Mouse (Mus musculus): Measurements from ENCODE around the gene Hes1.
"Not testable (repeated sequence)": the region's sequence is repeated elsewhere in the genome, so short reads cannot be mapped to it uniquely, and the experiment has no call there.

Hes1 gene

DNA sequence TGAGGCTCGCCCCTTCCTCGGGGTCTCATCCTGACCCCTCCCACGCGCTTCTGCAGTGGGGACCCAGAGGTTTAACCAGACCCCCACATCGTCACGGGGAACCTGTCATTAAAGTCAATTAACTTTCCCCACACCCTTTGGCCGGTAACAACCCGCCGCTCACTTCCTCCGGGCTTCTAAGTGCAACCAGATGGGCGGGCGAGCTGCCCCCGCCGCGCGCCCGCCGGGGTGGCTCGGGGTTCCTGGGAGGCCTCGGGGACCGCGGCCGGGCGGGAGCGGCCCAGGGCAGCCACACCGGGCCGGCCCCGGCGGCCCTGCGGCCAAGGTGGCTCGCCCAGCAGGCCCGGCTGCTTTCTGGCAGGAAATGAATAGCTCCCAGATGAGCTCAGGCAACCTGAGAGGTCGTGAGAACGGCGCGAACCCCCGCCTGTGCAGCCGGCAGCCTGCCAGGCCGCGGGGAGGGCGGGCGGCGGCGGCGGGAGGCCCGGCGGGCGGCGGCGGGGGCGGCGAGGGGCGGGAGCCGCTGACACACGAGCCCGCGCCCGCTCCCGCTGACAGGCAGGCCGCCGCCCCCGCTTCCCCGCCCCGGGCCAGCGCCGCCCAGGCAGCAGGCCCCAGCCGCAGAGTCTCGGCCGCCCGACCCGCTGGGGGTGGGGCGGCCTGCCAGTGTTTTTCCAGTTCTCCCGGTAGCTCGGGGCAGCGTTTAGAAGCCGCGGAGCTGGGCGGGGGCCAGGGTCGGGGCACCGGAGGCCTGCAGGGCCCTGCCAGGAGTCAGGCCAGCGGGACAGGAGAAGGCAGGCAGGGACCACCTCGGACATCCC is 6.0 kb downstream of the Hes1 start:
- peak; percentile 68 for DNase-seq (ENCODE audit: low read depth, low spot score)

DNA sequence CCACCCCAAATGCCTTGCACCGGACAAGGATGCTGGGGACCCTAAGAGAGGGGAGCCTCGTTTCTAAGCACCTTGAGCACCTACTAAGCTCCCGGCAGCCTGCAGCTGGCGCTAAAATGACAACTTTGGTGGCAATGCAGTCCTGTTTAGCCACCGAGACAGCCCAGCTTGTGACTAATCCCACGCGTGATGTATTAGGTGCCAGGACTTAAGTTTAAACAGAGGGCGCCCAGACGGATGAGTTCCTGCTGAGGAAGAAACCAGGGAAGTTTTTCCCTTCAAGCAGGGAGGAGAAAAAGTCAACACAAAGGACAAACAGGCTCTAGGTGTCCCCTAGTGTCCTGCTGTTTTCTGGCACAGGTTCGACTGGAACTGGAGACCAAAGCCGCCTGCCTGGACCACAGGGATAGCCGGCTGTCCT is 6.6 kb downstream of the Hes1 start:
- DNase-seq (ENCODE audit: low read depth, low spot score) = peak; percentile 36

DNA sequence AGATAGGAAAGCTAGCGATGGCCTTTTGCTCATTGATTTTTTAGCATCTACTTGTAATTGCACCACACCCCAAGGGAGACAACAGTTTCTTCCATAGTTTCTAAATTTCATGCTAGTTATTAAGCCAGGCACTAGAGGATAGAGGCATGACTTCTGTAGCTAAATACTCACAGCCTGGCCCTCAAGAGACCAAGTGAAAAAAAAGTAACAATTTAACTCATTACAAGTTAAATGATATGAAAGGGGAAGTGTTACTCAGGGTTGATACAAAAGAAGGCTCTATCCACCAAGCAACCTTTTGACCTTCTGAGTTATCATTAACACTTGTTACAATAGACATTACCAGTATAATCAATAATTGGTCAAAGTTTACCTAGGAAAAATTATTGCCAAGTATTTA is 9.1 kb downstream of the Hes1 start:
- no peak for DNase-seq (ENCODE audit: low read depth, low spot score)

DNA sequence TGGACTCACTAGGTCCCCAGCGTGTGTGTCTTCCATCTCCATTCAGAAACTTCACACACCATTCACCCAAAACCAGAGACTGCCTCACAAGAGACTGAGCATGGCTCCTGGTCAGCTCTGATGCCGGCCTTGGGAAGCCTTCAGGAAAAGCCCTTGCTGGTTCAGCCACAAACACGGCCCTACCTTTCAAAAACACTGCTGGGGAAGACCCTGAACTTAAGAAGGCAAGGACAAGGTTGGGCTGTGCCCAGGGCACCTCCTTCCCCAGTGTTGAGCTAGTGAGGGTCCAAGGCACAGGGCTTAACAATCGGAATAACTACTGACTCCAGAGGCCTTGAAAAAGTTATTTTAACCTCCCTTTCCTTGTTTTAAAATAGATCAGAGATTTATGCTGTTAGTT is 17.3 kb downstream of the Hes1 start:
- no peak for DNase-seq (ENCODE audit: low read depth, low spot score)

DNA sequence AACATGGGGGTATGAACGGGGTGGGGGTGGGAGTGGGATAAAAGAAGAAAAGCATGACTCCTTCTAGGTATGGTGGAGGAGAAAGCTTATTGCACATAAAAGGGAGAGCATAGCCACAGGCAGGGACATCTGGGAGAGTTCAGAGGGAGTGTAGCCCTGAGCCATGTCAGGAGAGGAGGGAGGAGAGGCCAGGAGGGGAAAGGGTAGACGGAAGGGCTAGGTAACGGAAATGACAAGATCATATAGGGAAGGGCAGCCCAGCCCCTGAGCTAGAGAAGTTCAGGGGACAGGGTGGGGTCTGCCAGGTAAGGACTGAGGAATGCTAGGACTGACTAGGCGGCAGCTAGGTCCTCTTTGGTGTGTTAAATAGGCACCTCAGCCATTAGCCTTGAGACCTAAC is 17.8 kb downstream of the Hes1 start:
- no peak for DNase-seq (ENCODE audit: low read depth, low spot score)

DNA sequence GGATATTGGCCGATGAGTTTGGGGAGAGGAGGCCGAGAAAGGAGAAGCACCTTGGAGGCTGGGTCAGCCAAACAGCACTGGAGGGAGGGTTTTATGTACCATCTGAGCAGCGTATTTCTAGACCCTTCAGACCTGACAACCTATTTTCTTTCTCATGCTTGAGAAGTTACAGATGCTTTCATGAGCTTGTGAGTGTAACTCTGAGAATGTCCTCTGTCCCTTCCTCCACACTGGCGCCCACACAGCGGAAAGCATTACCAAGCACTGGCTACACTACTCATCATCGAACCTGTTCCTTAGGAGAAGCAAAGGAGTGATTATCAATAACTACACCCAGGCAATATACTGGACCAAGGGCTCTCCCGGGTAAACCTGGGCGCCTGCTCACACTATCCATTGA is 18.8 kb downstream of the Hes1 start:
- DNase-seq (ENCODE audit: low read depth, low spot score) = no peak

DNA sequence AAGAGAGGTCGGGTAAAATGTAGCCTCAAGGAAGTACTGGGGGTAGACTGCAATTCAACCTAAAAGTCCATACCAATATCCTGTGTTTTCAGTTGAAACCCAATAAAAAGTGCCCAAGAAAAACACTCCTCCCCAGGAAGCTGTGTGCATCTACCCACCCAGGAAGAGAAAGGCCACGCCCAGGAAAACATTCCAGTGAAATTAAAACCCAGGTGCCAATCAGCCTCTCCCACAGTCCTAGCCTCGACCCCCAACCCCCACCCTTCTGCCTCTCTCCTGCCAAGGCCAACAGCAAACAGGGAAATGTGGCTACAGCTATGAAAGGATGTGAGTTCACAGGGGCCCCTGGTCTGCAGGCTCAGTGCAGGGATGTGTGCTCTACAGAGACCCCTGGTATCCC is 19.4 kb downstream of the Hes1 start:
- no peak for DNase-seq (ENCODE audit: low read depth, low spot score)

DNA sequence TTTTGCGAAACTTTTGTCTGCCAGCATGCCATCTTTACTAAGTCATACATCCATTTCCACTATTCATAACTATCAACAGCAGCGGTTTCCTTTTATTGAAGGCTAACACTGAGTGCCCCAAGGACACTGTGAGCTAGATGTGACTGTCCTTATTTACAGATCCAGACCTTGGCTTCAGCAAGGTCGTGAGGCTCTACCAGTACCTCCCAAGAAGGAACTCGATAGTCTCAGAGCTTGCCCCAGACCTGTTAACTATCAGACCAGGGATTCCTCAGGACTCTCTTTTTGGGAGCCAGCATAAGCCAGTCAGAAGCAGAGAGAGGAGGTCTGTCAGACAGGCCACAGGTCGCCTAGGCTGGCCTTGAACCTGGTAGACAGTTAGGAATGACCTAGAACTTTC is 24.5 kb downstream of the Hes1 start:
- no peak for DNase-seq (ENCODE audit: low read depth, low spot score)

DNA sequence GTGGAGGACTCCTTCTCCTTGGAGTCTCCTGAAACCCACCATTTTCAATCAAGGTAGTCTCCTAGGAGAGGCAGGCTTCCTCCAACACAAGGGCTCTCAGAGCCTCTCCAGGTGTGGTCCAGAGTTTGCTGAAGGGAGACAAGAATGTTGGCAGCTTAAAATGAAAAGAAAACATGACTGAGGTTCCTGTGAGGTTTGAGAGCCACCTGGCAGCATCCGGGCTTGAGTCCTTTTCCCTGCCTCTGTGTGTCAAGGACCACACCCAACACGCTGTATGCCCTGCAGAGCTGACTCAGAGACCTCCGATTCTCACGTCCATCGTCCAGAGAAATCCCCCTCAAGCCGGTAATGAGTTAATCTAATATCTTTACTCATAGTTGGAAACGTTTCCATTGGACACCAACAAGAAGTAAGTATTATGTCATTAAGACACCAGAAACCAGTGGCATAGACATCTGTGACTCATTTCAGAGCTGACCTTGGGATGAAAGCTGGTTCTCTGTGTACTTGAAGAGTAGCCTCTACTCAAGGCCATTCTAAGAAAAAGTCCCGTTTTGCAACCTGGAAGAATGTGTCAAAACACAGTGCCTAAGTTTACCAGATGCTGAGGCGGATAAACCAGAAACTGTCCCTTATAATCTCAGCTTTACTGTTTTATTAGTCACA is 26.1 kb downstream of the Hes1 start:
- DNase-seq (ENCODE audit: low read depth, low spot score) = no peak

DNA sequence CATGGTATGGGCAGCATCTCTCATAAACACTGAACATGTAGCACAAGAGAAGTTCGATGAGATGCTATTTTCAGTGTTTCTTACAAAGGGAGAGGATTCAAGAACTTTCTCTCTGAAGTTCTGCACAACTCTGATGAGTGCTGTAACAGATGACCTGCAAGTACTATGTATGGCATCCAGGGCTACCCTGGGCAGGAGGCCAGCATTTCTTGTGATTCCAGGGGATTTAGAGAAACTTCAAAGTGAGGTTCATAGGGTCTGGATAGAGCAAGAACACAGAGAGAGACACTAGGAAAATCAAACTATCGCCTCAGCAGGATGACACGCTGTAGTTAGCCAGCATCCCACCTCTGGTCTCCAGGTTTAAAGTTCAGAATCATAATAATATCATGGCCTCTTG is 31.9 kb downstream of the Hes1 start:
- no peak for DNase-seq (ENCODE audit: low read depth, low spot score)

DNA sequence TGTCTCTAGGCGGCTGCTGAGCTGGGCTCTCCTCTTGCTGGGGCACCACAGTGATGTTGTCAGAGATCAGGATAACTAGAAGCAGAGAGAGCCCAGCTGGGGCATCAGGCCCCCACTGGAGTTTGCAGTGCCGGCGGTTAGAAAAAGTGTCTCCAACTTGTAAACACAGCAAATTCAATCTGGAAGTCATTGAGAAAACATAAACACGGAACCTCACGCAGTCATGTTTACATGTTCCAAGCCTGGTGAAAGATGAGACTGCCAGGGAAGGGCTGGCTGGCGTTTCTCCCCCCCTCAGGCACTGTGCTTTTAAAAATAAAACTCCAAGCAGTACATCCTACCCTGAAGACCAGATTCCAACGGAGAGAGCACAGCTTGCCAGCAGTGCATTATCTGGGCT is 32.3 kb downstream of the Hes1 start:
- DNase-seq (ENCODE audit: low read depth, low spot score) = no peak

DNA sequence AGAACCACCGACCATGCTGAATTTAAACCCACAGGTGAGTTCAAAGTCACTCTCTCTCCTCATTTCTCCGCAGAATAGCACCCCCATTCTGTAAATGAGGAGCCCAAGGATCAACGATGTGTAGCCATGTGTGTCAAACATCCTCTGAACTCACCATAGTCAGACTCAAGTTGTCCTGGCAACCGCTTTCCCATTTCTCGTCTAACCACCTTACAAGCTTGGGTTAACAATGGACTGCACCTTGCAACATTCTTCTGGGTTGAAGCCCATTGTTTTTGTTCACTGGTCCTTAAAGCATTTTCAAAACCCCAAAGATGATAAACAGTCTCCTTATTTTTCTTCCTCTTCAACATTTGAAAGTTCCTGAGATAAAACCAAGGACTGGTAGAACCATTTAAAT is 34.9 kb downstream of the Hes1 start:
- no peak for DNase-seq (ENCODE audit: low read depth, low spot score)

DNA sequence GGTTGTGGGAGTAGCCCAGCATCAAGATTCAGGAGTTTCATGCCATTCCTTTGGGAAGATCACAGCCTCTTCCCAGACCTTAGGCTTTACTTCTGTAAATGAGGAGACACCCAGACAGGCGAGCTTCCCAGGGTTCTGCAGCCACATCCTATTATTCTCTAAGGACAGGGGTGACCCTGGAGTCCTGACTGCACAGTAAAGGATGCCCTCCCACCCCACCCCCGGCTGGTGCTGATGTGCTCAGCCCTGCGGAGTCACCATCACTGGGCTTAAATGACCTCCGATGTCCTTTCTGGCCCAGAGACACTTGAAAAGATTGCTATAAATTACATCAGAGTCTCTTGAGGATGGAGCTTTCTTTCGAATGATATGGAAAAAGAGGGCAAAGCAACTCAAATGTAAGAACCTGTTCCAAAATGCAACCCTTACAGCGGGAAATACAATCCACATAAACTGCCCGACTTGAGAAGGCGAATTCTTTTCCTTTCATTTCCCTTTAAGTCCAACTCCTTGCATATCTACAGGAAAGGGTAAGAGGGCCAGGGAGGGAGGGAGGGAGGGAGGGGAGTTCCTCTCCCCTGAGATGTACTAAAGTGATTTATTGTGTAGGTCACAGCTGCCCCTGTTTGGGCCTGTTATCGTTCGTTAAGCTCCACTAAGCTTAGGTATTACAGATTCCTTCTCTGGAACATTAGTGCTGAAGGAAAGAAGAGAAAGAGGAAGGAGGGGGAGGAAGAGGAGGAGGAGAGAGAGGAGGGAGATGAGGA is 38.1 kb downstream of the Hes1 start:
- no peak for DNase-seq (ENCODE audit: low read depth, low spot score)

DNA sequence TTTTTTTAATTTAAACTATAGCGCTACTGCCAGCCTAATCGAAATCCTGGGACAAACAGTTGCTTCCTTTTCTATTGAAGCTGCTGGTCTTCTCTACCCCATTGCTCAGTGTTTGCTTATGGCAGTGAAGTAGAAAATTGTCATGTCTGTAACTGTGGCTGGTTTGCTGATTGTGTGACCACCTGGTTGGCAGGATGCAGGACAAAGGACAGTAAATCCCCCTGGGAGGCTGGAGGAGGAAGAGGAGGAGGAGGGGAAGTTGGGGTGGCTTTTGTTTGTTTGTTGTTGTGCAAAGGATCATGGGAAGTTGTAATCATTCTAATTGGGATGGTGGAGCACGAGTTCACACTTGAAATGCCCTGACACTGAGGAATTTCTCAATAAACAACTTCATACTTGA is 38.8 kb downstream of the Hes1 start:
- no peak for DNase-seq (ENCODE audit: low read depth, low spot score)

DNA sequence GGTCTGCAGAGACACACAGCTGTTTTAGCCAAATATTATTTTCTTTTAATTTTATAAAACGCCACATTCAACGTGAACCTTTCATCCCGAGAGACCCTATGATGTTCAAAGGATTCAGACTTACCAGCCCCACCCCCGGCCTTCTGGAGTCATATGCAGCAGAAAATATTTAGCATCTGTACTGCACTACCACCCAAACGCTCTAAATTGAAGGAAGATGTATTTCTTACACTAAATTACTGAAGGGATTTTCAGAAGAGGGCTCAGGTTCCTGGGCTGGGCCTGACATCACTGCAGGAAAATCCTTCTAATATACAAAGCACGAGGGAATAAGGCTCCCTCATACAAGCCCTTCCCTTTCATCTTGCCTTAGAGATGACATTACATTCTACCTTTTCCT is 39.3 kb downstream of the Hes1 start:
- DNase-seq (ENCODE audit: low read depth, low spot score) = no peak

DNA sequence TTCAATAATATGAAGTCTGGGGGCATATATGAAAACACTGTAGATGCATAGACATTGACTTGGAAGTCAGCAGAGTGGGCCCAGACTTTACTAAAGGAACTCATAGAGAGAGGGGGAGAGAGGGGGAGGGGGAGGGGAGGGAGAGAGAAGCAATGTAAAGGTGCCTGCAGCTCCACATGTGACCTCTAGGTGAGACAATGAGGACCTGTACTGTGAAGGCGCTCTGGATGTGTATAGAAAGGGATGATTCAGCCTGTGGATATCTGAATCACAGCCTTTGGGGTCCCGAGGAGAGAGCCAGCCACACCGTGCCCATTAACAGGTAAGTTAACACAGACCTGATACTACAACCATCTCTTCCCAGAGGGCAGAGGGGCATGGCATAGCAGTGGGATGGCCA is 40.2 kb downstream of the Hes1 start:
- no peak for DNase-seq (ENCODE audit: low read depth, low spot score)

DNA sequence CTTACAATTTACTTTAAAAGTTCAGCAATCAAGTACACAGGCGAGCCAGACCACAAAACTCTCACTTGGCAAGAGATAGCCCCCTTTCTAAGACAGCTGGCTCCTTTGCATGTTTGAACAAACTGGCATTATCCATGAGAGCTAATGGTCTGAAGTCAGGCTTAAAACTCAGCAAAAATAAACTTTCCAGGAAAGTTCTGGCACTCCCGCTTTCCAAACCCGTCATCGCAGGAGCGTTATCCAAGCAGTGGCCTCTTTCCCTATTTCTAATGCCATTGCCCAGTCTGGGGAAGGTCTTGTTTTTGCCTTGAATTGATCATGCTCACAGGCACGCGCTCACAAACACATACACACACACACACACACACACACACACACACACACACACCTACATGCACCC is 41.3 kb downstream of the Hes1 start:
- DNase-seq (ENCODE audit: low read depth, low spot score) = no peak

DNA sequence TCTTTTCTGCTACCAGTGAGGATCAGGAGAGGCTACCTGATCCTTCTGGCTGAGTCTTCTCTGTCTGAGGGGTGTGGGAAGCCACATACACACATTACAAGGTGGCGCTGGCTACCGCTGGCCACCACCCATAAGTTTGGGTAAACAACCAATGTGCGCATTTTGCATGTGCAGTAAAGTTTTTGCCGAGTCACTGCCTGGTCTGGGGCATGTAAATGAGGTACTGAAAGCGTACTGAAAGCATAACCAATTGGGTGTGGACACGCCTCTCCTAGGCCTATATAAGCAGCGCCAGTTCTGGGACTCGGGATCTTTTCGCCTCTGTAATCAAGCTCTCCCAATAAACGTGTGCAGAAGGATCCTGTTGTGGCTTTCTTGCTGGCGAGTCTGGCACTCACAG is 44.0 kb downstream of the Hes1 start:
- DNase-seq (ENCODE audit: low read depth, low spot score) = not testable (repeated sequence)

DNA sequence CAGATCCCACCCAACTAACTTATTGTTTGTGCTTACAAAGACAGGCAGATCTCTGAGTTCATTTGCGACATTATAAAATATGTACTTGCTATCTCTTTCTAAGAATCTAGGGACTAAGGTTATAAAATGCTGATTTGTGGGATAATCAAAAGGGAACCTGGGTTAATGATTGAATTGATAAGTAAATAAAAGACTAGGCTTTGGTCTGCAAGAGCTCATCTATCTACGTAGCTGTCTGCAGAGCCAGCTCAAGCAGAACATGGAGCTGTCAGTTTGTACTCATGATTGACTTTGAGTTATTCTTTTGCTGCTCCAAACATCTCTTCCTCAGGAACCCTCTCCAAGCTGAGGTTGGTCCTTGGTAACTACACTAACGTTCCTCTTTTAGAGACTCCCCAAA is 46.3 kb downstream of the Hes1 start:
- no peak for DNase-seq (ENCODE audit: low read depth, low spot score)

DNA sequence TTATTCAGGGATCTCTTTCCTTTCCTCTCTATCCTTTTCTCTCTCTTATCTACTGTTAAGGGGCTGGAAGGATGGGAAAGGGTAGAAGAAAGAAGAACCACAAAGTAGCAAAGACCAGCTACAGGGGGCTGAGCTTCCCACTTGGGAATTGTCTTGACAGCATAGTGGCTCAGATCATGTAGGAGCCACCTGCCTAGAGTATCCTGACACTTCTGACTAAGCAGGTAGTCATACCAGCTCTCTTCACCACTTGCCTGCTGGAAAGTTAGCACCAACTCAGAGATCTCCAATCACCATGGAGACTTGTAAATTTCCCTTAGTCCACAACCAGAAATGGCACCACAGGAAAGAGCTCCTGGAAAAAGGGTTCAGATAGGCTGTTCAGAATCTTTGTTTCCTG is 46.9 kb downstream of the Hes1 start:
- DNase-seq (ENCODE audit: low read depth, low spot score) = no peak

DNA sequence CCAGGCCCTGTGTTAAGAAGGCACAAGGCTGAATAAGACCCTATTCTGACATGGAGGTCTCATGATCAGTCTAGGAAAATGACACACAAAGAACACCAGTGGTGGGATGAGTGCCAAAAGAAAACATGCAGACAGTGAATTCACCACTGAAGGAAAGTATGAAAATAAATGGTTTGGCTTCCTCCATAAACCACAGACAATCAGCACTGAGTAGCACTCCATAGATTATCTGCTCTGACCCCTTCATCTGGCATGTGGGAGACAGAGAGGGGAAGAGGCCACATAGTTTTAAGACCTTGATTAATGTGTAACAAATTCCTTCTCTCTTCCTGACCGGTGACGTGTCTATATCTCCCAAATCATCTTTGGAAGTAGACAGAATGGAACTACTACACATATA is 47.4 kb downstream of the Hes1 start:
- DNase-seq (ENCODE audit: low read depth, low spot score) = no peak

DNA sequence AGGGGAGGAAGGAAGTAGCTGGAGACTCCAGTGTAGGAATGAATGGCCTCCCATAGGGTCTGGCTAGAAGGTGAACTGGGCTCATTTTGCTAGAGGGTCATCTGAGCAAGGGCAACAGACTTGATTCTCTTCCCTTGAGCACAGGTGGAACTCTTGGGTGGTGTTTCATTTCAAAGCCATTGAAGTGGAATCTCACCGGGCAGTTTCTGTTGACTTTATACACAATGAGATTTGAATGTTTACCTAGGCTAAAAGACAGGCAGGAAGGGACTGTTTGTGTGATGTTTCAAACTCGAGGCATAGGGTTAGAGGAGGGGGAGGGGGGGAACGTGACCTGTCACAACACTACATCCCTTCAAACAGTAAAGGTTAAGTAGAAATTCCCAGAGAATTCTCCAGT is 49.0 kb downstream of the Hes1 start:
- DNase-seq (ENCODE audit: low read depth, low spot score) = no peak

DNA sequence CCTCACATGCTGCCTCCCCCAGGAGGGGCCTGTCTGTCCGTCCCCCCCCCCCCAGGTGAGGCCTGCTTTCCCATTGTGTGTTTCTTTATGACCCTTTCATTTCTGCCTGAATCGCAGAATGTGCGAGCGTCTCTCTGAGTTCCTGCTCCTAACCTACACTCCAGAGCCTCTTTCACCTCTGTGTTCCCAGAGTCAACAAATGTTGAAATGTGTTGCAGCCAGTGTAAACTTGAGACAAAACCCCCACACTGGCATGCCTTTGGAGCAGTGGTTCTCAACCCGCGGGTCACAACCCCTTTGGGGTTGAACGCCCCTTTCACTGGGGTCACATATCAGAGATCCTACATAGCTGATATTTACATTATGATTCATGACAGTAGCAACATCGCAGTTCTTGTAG is 49.6 kb downstream of the Hes1 start:
- no peak for DNase-seq (ENCODE audit: low read depth, low spot score)
